Mouse (Mus musculus): ENCODE results near the gene C4bp. TPM values are rescaled to one million over a fixed set of nuclear protein-coding genes. Genes with fewer than 3 reads are reported as not detected.
"Not testable (repeated sequence)": the region's sequence is repeated elsewhere in the genome, so short reads cannot be mapped to it uniquely, and the experiment has no call there.

C4bp gene
- not detected in 2 replicates for polyA plus RNA-seq (2012; rRNA removed)

GRCm38 (mm10) chr1:130661454-130661853, at the start of gene C4bp:
Gene C4bp (minus strand): TSS chr1:130661632.
- DNase-seq (ENCODE audit: low spot score) = no peak

DNA sequence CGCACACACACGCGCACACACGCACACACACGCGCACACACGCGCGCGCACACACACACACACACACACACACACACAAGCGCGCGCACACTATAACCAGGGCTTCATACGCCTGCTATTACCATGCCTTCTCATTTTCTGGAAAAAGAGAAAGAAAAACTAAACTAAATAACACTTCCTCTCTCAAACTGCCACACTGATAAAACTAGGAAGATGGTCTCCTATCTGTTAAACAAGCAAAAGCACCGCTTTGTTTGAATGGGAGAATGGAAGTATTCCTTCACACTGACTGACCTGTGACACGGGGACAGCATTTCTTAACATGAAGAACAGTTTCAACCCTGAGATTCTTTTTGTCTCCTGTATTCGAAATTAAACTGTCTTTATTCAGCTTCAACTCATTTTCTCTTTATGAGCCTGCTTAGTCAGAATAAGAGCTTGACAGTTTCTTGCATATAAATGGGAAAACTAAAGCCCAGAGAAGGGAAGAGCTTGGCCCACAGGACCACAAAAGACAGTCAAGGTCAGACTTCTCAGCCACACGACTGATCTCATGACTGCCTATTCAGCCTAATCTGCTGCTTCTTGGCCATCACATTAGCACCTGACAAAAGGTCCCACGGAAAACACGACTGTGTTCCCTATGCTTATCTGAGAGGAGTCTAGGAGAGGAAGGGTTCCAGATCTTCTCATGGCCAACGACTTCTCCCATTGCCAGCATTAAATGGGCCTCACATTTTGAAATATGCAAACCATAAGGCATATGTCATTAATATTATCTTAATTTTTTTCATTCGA, 49.0 kb upstream of the C4bp start:
- no peak for DNase-seq (ENCODE audit: low spot score)

- no peak for DNase-seq (ENCODE audit: low spot score)
Observed at GRCm38 (mm10) chr1:130703613-130704012, 42.2 kb upstream of the C4bp start.

- no peak for DNase-seq (ENCODE audit: low spot score)
Observed at GRCm38 (mm10) chr1:130701976-130702375, 40.5 kb upstream of the C4bp start.

GRCm38 (mm10) chr1:130699937-130700633, 38.7 kb upstream of the C4bp start:
- no peak for DNase-seq (ENCODE audit: low spot score)

GRCm38 (mm10) chr1:130698601-130699000, 37.2 kb upstream of the C4bp start:
- DNase-seq (ENCODE audit: low spot score) = no peak

DNA sequence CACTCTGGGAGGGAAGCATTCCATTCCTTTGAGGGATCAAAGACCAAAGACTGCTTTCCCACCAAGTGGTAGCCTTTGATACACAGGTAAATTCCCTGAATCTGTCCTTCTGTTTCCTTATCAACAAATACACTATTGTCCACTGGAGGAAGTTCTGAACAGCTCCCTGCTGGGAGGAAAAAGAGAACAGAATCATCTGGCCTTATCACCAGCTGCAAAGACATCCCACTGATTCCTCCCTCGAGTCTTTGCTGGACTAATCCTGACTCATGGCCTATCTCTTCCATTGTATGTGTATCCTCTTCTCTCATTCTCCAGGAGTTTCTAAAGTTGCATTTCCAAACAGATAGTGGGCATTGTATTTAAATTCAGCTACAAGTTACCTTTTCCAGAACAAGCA, 22.5 kb upstream of the C4bp start:
- no peak for DNase-seq (ENCODE audit: low spot score)

GRCm38 (mm10) chr1:130681656-130682413, 20.4 kb upstream of the C4bp start:
- no peak for DNase-seq (ENCODE audit: low spot score)

- DNase-seq (ENCODE audit: low spot score) = no peak
Observed at GRCm38 (mm10) chr1:130681075-130681474, 19.6 kb upstream of the C4bp start.

- no peak for DNase-seq (ENCODE audit: low spot score)
Observed at GRCm38 (mm10) chr1:130678551-130678950, 17.1 kb upstream of the C4bp start.

GRCm38 (mm10) chr1:130663576-130663975, 2.1 kb upstream of the C4bp start:
- not testable (repeated sequence) for DNase-seq (ENCODE audit: low spot score)

DNA sequence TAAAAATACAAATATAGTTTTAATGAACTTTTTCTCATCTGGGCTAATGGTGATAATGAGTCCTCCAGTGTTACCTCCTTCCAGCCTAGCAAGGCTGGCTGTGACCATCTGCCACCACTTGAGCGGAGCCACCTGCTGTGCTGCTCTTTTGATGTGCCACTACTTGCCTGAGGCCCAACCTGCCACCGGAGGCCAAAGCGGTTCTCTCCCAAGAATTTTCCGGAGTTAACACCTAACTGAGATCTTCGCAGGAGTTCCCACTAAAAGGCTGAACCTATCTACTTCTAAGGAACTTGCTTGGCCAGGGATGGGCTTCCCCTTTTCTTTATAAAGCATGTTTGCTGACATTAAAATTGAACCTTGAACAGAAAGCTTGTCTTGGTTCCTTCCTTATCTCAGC, 1.8 kb downstream of the C4bp start:
- not testable (repeated sequence) for DNase-seq (ENCODE audit: low spot score)

GRCm38 (mm10) chr1:130644103-130644502, 17.3 kb downstream of the C4bp start:
- no peak for DNase-seq (ENCODE audit: low spot score)

DNA sequence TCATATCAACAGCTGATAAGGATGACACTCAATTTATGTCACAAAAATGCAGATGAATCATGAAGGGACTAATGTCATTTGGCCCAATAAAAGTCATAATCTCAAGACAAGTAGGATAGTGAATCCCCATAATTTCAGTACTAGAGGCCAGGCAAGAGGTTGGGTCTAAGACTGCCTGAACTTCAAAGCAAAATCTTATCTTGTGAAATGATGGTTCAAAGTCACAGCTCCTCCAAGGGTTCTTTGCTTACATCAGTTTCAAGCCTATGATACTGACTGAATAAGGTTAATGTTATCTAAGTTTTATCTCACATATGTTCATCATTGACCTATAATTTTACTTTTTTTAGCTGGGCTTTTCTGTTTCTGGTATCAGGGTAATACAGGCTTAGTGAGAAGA, 20.5 kb downstream of the C4bp start:
- DNase-seq (ENCODE audit: low spot score) = no peak

GRCm38 (mm10) chr1:130633761-130634410, 27.5 kb downstream of the C4bp start:
- peak; percentile 65 for DNase-seq (ENCODE audit: low spot score)

GRCm38 (mm10) chr1:130633316-130633715, 28.1 kb downstream of the C4bp start:
- no peak for DNase-seq (ENCODE audit: low spot score)

DNA sequence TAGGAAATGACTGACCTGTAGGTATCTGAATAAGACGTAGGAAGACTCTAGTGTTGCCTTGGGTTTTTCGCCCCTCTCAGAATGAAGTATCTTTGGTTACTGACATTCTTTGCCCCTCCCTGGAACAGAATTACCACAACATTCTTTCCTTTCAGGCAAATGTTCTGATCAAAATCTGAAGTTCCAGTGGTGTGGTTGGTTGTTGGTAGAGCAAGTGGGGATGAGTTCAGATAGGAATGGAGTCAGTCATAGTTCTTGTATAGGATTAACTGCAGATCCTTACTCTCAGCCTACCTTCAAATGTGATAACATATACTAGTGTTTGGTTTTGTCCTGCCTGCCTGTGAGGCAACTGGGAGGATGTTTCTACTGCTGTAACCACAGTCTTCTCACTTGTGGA, 31.9 kb downstream of the C4bp start, which contains the start of gene Zp3r:
Gene Zp3r, minus strand, starts transcription at position 101 of the 400 bp plus-strand sequence.
- no peak for DNase-seq (ENCODE audit: low spot score)

GRCm38 (mm10) chr1:130596291-130596690, 65.1 kb downstream of the C4bp start:
- DNase-seq (ENCODE audit: low spot score) = no peak

DNA sequence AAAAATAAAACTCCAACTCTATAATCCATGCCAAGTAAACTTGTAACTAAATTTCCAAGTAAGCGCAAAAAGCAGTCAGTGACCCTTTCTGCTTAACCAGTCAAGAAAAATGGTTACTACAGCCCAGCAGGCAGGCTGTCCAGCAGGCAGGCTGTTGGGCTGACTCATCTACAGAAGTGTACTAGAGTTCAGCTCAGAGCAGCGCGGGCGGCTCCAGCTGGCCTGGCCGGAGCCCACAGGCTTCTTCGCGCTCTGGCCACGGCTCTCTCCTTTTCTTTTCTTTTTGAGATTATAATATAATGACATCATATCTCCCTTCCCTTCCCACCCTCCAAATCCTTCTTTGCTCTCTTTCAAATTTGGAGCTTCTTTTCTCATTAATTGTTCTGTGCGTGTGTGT, 72.8 kb downstream of the C4bp start:
- DNase-seq (ENCODE audit: low spot score) = peak; percentile 26
